Mouse (Mus musculus) spleen, postnatal 14 days (tissue): ENCODE results near the gene Slc38a5.
A peak's percentile ranks its signal among the peaks of the same experiment; 100 is the strongest.

Source experiments
- DNase-seq, 2 experiments: peaks; one replicate each; pipeline ENCODE4 v3.0.0; 2021 to 2022; ENCODE audit warnings: low spot score in 2 of 2

The Slc38a5 gene

GRCm38 (mm10) chrX:8309302-8309701 lies 38.4 kb downstream of the Slc38a5 start:
- no peak for DNase-seq

DNA sequence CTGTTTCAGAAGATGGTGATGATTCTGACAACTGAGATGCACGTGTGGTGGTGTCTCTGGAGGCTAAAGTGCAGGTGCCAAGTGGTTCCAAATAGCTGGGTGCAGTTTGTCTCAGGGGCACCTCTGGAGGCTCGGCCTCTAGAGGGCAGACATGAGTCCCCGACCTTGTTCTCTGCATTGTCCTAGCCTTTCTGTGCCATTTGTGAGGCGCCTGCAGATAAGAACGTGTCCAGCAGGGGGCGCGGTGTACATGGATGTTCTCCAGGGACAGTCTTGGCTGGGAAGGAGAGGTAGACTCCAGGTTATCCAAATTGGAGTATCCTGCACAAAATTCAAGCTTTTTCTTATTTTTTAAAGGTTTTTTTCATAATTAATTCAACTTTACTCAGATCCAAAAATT lies 44.0 kb downstream of the Slc38a5 start:
- peak; percentile 28 to 61 for DNase-seq

DNA sequence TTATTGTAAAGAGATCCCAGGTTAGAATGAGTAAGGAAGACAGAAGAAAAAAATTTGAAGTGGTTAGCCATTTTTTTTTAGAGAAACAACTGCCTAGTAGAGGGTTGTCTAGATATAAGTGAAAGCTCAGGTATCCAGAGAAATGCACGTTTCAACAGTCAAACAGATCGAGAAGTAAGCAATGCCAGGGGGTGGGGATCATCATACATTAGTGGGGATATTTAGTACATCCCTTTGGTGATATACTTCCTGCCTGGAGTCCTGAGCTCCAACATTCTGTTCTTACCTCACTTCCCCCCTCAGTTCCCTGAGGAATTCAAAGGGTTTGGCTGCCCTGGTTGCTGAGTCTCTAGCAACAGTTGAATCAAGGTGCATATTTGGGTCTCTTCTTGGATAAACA lies 56.2 kb downstream of the Slc38a5 start, which contains the start of gene Ssxb10:
Gene Ssxb10, plus strand, starts transcription at position 301 of the 400 bp plus-strand sequence.
- DNase-seq = no peak
